Mouse (Mus musculus) neutrophil, adult 5-6 weeks (primary cell): ENCODE data around the gene Chil5. TPM values are rescaled to one million over a fixed set of nuclear protein-coding genes. Genes with fewer than 3 reads are reported as not detected.
A peak's percentile ranks its signal among the peaks of the same experiment; 100 is the strongest.
"Not testable (repeated sequence)": the region's sequence is repeated elsewhere in the genome, so short reads cannot be mapped to it uniquely, and the experiment has no call there.

Experiments used
- ATAC-seq: fragments of 151-379, 151-347 bp; 2 replicates; pipeline ENCODE4 v1.8.0; 2017; ENCODE audit warnings: mild to moderate bottlenecking, moderate TSS enrichment; ENCODE audit not compliant: insufficient number of reproducible peaks, poor library complexity, low FRiP score, severe bottlenecking; ENCODE audit errors: extremely low read depth
- total RNA-seq: library from RNA; stranded (forward); fragments of 200-1000 nt; gene quantifications from 2 replicates; pipeline ENCODE4 v1.2.3, GENCODE M21; 2017

Chil5 gene
- 0.74 and 2.9 TPM in 2 replicates for total RNA-seq

- peak; percentile 39; the same call in 1 of the 2 replicates for ATAC-seq
Observed at GRCm38 (mm10) chr3:106032781-106033180, at the start of gene Chil5. Gene Chil5 (minus strand): TSS chr3:106032814.

- no peak for ATAC-seq
Observed at GRCm38 (mm10) chr3:106074824-106075223, 42.2 kb upstream of the Chil5 start.

GRCm38 (mm10) chr3:106070994-106071393 lies 38.4 kb upstream of the Chil5 start:
- ATAC-seq, result no peak

- ATAC-seq, result 0 out of 2 replicates have a peak, but pooled peaks have one; percentile 33
Observed at GRCm38 (mm10) chr3:106067707-106068106, 35.1 kb upstream of the Chil5 start.

- ATAC-seq, result no peak
Observed at GRCm38 (mm10) chr3:106057966-106058365, 25.4 kb upstream of the Chil5 start.

- no peak for ATAC-seq
Observed at GRCm38 (mm10) chr3:106051896-106052295, 19.3 kb upstream of the Chil5 start.

GRCm38 (mm10) chr3:106040306-106040705 lies 7.7 kb upstream of the Chil5 start:
- no peak for ATAC-seq

- ATAC-seq, result no peak
Observed at GRCm38 (mm10) chr3:106024135-106024534, 8.5 kb downstream of the Chil5 start.

- no peak for ATAC-seq
Observed at GRCm38 (mm10) chr3:106021840-106022239, 10.8 kb downstream of the Chil5 start.

GRCm38 (mm10) chr3:106014546-106014945 lies 18.1 kb downstream of the Chil5 start, which contains the start of gene Pifo:
Gene Pifo (minus strand): TSS chr3:106014646.
- no peak for ATAC-seq

- ATAC-seq, result not testable (repeated sequence)
Observed at GRCm38 (mm10) chr3:106003360-106003759, 29.3 kb downstream of the Chil5 start.

- ATAC-seq, result peak; percentile 97
Observed at GRCm38 (mm10) chr3:106001416-106002370, 30.9 kb downstream of the Chil5 start.

- 0 out of 2 replicates have a peak, but pooled peaks have one; percentile 24 for ATAC-seq
Observed at GRCm38 (mm10) chr3:106000707-106001375, 31.8 kb downstream of the Chil5 start.

- peak; percentile 55 for ATAC-seq
Observed at GRCm38 (mm10) chr3:105994730-105995129, 37.9 kb downstream of the Chil5 start.

GRCm38 (mm10) chr3:105991653-105992283 lies 40.8 kb downstream of the Chil5 start:
- ATAC-seq, result peak; percentile 74

GRCm38 (mm10) chr3:105989611-105990010 lies 43.0 kb downstream of the Chil5 start:
- not testable (repeated sequence) for ATAC-seq

- ATAC-seq, result peak; percentile 72; the same call in 1 of the 2 replicates
Observed at GRCm38 (mm10) chr3:105974174-105974573, 58.4 kb downstream of the Chil5 start.

- no peak for ATAC-seq
Observed at GRCm38 (mm10) chr3:105973411-105973810, 59.2 kb downstream of the Chil5 start, which contains the start of gene Ovgp1. Gene Ovgp1 (plus strand): TSS chr3:105973711.

- ATAC-seq, result no peak
Observed at GRCm38 (mm10) chr3:105971831-105972446, 60.7 kb downstream of the Chil5 start.
